Mouse (Mus musculus): ENCODE data around the gene Plbd1.

The Plbd1 gene

GRCm38 (mm10) chr6:136653331-136653730, 8.4 kb downstream of the Plbd1 start:
- no peak for DNase-seq (ENCODE audit: low spot score in 2 of 2)

GRCm38 (mm10) chr6:136650664-136651063, 11.1 kb downstream of the Plbd1 start:
- no peak for DNase-seq (ENCODE audit: low spot score in 2 of 2)

GRCm38 (mm10) chr6:136647455-136647861, 14.3 kb downstream of the Plbd1 start:
- DNase-seq (ENCODE audit: low spot score in 2 of 2), result no peak

GRCm38 (mm10) chr6:136646207-136646606, 15.5 kb downstream of the Plbd1 start:
- DNase-seq (ENCODE audit: low spot score in 2 of 2), result no peak

GRCm38 (mm10) chr6:136645754-136646153, 16.0 kb downstream of the Plbd1 start:
- no peak for DNase-seq (ENCODE audit: low spot score in 2 of 2)

- no peak for DNase-seq (ENCODE audit: low spot score in 2 of 2)
Measured at GRCm38 (mm10) chr6:136644171-136644570, 17.6 kb downstream of the Plbd1 start.

GRCm38 (mm10) chr6:136634982-136635381, 26.7 kb downstream of the Plbd1 start:
- no peak for DNase-seq (ENCODE audit: low spot score in 2 of 2)

- DNase-seq (ENCODE audit: low spot score in 2 of 2), result no peak
Measured at GRCm38 (mm10) chr6:136633719-136634118, 28.0 kb downstream of the Plbd1 start.

- DNase-seq (ENCODE audit: low spot score in 2 of 2), result no peak
Measured at GRCm38 (mm10) chr6:136633154-136633553, 28.6 kb downstream of the Plbd1 start.

GRCm38 (mm10) chr6:136631945-136632534, 29.7 kb downstream of the Plbd1 start:
- DNase-seq (ENCODE audit: low spot score in 2 of 2), result no peak

- DNase-seq (ENCODE audit: low spot score in 2 of 2), result no peak
Measured at GRCm38 (mm10) chr6:136631519-136631918, 30.2 kb downstream of the Plbd1 start.

- DNase-seq (ENCODE audit: low spot score in 2 of 2), result no peak
Measured at GRCm38 (mm10) chr6:136629639-136630038, 32.1 kb downstream of the Plbd1 start.

- DNase-seq (ENCODE audit: low spot score in 2 of 2), result no peak
Measured at GRCm38 (mm10) chr6:136625421-136625820, 36.3 kb downstream of the Plbd1 start.

GRCm38 (mm10) chr6:136620361-136621139, 41.2 kb downstream of the Plbd1 start:
- peak; percentile 33 to 69 for DNase-seq (ENCODE audit: low spot score in 2 of 2)

- DNase-seq (ENCODE audit: low spot score in 2 of 2), result no peak
Measured at GRCm38 (mm10) chr6:136614156-136614555, 47.6 kb downstream of the Plbd1 start.

GRCm38 (mm10) chr6:136612312-136612711, 49.4 kb downstream of the Plbd1 start:
- no peak for DNase-seq (ENCODE audit: low spot score in 2 of 2)

GRCm38 (mm10) chr6:136611351-136612215, 50.1 kb downstream of the Plbd1 start:
- no peak for DNase-seq (ENCODE audit: low spot score in 2 of 2)

- DNase-seq (ENCODE audit: low spot score in 2 of 2), result no peak
Measured at GRCm38 (mm10) chr6:136602601-136603000, 59.1 kb downstream of the Plbd1 start.

- DNase-seq (ENCODE audit: low spot score in 2 of 2), result no peak
Measured at GRCm38 (mm10) chr6:136594541-136594940, 67.2 kb downstream of the Plbd1 start.

- no peak for DNase-seq (ENCODE audit: low spot score in 2 of 2)
Measured at GRCm38 (mm10) chr6:136590739-136591138, 71.0 kb downstream of the Plbd1 start.

- DNase-seq (ENCODE audit: low spot score in 2 of 2), result no peak
Measured at GRCm38 (mm10) chr6:136566002-136566401, 95.7 kb downstream of the Plbd1 start.

Data from heart, adult 9 months (tissue).